Mouse (Mus musculus) gastrocnemius, adult 18-20 months (tissue): ENCODE measurements around the gene Gm11027. TPM values are rescaled to one million over a fixed set of nuclear protein-coding genes. Genes with fewer than 3 reads are reported as not detected.

ENCODE experiments used
- DNase-seq: peaks from one replicate; pipeline ENCODE4 v3.0.0; 2021; ENCODE audit warnings: low spot score
- microRNA-seq: library from miRNA; unstranded; fragments of <30 nt; microRNA quantifications from one replicate; pipeline ENCODE4 v1.2.0, GENCODE M21; 2021
- total RNA-seq, 2 experiments: library from RNA; stranded (reverse); gene quantifications; 2 replicates each; pipeline ENCODE4 v1.2.3; 2021

Gm11027 gene
- total RNA-seq, 2 experiments from 2014 or later, result not detected

DNA sequence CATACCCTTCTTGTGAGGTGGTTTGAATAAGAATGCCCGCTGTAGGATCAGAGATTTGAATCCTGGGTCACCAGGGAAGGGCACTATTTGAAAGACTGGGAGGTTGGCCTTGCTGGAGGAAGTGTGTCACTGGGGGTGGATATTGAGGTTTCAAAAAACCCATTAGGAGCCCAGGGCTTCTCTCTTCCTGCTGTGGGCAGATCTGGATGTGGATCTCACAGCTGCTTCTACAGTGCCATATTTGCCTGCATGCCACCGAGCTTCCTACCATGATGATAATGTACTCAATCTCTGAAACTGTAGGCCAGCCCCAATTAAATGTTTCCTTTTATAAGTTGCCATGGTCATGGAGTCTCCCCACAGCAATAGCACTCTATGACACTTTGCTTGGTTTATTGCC, 4.0 kb downstream of the Gm11027 start:
- DNase-seq, result no peak

- no peak for DNase-seq
These were observed 5.0 kb downstream of the Gm11027 start for GRCm38 (mm10) chr12:116280149-116280652.

DNA sequence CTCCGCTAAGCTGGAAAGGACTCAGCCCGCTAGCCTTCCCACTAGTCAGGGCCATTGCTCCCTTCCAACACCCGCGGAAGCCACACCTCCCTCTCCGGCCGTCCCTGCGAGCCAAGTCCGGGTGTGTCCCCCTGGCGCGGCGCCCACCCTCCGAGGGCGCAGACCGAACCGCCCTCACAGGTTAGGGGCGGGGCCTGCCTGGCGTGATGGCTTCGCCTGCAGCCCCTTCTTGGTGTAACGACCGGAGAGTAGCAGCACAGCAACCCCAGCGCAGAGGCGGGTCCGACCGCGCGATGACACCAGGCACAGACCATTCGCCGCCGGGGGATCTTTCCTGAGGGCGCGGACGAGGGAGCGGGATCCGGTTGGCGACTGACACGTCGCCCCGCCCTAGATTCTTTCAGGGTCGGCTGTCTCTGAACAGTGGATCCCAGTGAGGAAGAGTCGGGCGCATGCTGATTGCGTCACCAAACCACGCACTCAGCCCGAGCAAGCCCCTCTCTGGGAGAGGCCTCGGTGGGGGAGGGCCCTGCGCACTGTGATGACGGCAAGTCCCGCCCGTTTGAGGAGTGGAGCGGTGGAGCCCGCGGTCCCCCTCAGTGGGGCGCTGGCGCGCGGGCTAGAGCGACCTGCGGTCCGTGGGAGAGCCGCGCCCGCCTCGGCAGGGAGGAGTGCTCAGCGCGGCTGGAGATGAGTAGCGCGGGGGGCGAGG, 5.6 kb downstream of the Gm11027 start, which contains the start of gene Esyt2:
Gene Esyt2 (plus strand): TSS at position 544 of the 712 bp plus-strand sequence.
- DNase-seq, result peak; percentile 100

DNA sequence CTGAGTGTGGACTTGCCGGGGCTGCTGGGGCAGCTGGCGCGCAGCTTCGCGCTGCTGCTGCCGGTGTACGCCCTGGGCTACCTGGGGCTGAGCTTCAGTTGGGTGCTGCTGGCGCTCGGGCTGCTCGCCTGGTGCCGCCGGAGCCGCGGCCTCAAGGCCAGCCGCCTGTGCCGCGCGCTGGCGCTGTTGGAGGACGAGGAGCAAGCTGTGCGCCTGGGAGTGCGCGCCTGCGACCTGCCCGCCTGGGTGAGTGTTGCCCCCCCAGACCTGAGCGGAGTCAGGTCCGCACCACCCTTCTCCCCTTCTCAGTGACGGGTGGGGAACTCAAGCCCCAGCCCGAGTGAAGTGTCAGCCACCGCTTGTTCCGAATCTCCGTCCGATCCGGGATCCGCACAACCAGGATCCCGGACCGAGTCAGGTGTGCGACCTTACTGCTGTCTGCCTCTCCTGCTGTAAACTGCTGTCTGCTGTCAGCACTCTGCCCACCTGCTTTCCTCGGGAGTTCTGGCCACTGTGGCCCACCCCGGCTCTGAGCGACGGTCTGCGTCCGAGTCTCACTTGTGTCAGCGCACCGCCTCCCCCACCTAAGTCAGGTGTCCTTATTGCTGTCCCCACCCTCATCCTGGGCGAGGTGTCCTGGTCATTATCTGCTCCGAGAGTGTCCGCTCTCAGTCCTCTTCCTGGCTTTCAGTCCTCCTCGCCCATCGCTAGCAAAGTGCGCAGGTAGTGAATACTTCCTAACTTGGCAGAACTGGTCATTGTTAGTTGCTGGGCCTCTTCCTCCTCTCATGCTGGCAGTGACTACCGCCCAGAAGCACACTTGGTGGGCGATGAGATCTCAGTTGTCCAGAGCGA, 6.5 kb downstream of the Gm11027 start:
- peak; percentile 17 for DNase-seq

DNA sequence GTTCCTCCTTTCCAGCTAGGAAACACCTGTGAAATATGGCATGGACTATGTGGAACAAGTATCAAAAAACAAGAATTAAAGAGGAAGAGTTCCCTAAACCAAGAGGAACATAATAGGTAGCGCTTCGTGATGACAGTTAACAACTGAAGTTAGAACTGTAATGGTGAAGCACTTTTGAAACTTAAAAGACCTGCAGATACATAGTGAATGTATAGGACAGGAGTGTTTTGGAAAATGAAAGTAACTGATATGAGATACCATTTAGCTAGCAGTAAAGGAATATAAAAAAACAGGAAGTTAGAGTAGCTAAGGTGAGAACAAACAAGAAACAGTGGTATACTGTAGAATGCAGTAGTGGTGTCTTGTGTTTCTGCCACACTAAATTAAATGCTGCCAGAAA, 7.7 kb downstream of the Gm11027 start:
- no peak for DNase-seq

GRCm38 (mm10) chr12:116283511-116283910, 8.3 kb downstream of the Gm11027 start:
- no peak for DNase-seq

GRCm38 (mm10) chr12:116293185-116293584, 18.0 kb downstream of the Gm11027 start:
- no peak for DNase-seq

DNA sequence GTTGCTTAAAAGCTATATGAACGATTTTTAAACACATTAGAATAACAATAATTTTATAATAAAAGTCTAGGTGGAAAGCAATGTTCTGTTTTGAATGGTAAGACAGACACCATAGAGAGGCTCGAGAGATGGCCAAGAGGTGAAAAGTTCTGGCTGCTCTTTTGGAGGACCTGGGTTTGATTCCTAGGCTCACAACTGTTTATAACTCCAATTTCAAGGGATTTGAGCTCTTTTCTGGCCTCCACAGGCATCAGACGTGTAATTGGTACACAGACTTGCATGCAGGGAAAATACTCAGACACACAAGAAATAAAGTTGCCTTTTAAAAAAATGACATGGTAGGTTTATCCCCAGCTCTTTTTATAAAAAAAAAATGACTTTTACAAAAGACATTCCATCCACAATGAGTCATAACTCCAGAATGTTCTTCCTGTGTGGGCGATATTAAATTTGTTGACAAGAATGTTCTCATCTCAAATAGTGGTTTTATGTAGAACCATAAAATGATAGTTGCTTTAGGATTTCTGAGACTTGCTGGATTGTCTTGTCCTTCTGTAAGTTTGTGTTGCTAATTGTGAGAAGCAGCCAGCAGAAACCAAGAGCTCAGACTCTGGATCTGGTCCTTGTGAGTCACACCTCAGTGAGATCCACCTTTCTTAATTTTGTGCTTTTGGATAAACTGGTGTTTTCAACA, 18.6 kb downstream of the Gm11027 start:
- no peak for DNase-seq

- no peak for DNase-seq
These were observed 24.7 kb downstream of the Gm11027 start for GRCm38 (mm10) chr12:116299906-116300305.

- no peak for DNase-seq
These were observed 27.0 kb downstream of the Gm11027 start for GRCm38 (mm10) chr12:116302181-116302580.

- peak; percentile 7 for DNase-seq
These were observed 30.9 kb downstream of the Gm11027 start for GRCm38 (mm10) chr12:116306042-116306441.

- no peak for DNase-seq
These were observed 32.7 kb downstream of the Gm11027 start for GRCm38 (mm10) chr12:116307870-116308269.

DNA sequence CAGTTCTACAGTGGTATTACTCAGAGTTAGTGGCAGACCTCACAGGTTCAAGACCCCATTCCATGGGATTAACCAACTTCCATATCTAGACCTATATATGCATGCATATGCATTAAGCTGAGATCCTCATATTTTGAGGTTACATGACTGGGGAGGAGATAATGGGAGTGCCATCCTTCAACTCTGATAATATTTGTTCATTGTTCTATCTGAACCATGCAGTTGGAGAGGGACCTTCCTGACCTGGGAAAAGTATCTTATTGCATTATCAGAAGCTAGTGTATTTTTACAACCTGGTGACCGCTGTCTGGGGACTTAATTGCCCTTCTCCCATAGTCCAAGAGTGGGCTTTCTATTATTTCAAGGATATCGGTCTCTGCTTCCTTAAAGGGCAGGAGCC, 33.4 kb downstream of the Gm11027 start:
- DNase-seq, result no peak

DNA sequence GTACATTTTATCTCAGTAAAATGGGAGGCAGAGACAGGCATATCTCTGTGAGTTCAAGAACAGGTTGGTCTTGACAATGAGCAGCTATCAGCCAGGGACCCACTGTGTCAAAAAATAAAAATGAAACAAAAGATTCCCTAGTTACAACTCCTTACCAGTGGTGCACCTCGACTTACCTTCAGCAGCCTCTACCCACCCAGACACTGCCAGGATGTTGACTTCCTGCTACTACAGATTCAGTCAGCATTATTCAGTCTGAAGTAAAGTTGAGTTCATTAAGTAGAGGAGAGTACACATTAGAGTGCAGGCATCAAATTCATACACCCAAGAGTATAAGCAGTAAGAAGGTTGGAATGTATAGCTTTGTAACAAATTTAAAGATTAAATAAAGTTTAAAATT, 38.6 kb downstream of the Gm11027 start:
- DNase-seq, result no peak

- DNase-seq, result no peak
These were observed 40.3 kb downstream of the Gm11027 start for GRCm38 (mm10) chr12:116315498-116315897.

DNA sequence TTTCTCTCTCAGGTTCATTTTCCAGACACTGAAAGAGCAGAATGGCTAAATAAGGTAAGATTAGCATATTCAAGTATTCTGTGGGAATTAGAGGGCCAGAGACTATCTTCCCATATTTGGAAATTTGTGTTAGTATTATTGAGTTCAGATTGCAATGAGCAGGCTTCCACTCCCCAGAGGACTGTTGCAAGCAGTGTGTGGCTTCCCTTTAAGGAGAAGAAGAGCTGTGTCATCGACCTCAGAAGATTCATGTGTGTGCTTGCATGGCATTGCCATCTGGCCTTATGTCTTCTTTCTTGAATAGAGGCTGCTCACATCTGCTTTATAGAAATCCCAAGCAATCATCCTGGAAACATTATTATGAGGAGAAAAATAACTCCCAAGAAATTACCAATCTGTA, 42.6 kb downstream of the Gm11027 start:
- DNase-seq, result no peak

Small RNAs within 50 kb of the gene (microRNA-seq; reads per million reads assigned to microRNA genes)
- gene Gm23190, result not detected

Other genes with a start within 250 kb of the Gm11027 start
- gene Zfp386, start 227.7 kb upstream of the Gm11027 start, total RNA-seq, result 10 to 100 TPM; 22.5 to 27.7 TPM
- gene Vipr2, start 197.7 kb upstream of the Gm11027 start, total RNA-seq, result 1 to 10 TPM in 1 of 2 experiments, under 1 TPM in 1; 0.87 to 1.5 TPM
- 10 to 100 TPM; 14.8 to 16.7 TPM for gene Wdr60, start 12.4 kb upstream of the Gm11027 start, total RNA-seq
- gene Esyt2, start 5.8 kb downstream of the Gm11027 start, total RNA-seq, result 10 to 100 TPM; 26.0 to 30.2 TPM
- gene Ncapg2, start 130.0 kb downstream of the Gm11027 start, total RNA-seq, result 1 to 10 TPM in 1 of 2 experiments, under 1 TPM in 1; 0.73 to 1.5 TPM
- gene Ptprn2, start 210.3 kb downstream of the Gm11027 start, total RNA-seq, result not detected